Mouse (Mus musculus): ENCODE results near the gene Krtap24-1.

DNA sequence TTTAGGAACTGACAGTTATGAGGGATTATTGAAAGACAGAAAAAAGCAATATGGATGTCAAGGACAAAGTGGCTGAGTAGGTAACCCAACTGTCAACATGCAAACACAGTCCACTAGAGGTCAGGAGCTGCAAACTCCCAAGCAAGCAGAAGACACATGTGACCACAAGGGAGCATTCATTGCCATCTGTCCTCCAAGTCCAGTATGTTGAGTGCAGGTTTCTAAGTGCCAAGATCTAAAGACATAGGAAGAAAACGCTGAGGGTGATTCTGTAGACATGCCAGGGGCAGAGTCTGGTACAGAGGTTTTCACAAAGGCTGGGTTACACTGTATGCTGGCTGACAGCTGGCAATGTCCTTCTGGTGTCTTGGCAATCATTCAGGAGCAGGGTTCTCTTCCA, 45.3 kb upstream of the Krtap24-1 start:
- TF ChIP-seq NANOG (IDR thresholded peaks at IDR 0.05; ENCODE audit: borderline replicate concordance, low read length) (no peak), CTCF (conservative IDR thresholded peaks at IDR 0.05; ENCODE audit: low read length) (0 out of 2 replicates have a peak, but pooled peaks have one; percentile 4), POU5F1 (IDR thresholded peaks at IDR 0.05; ENCODE audit: borderline replicate concordance, low read length) (no peak)
